Mouse (Mus musculus) embryonic facial prominence, embryonic 15.5 days (tissue): Measurements from ENCODE around the gene Trpc3. TPM values are rescaled to one million over a fixed set of nuclear protein-coding genes. Genes with fewer than 3 reads are reported as not detected.
A peak's percentile ranks its signal among the peaks of the same experiment; 100 is the strongest.
"Not testable (repeated sequence)": the region's sequence is repeated elsewhere in the genome, so short reads cannot be mapped to it uniquely, and the experiment has no call there.

Experiments used
- ATAC-seq: fragments of 200-750 bp; cut with Nextera tagmentation; 2 replicates; pipeline ENCODE4 v1.8.0; 2017; ENCODE audit warnings: low read depth, moderate TSS enrichment; ENCODE audit not compliant: insufficient number of reproducible peaks, low FRiP score, low TSS enrichment
- H3K27ac ChIP-seq: fragments of 300-500 bp; sonication (generic); replicated peaks from 2 replicates; pipeline ENCODE4 v1.5.1; 2015; ENCODE audit warnings: mild to moderate bottlenecking, inconsistent platforms
- H3K27me3 ChIP-seq: fragments of 300-500 bp; sonication (generic); 2 replicates; pipeline ENCODE4 v1.6.1; 2015; ENCODE audit warnings: inconsistent platforms
- H3K36me3 ChIP-seq: fragments of 300-500 bp; sonication (generic); 2 replicates; pipeline ENCODE4 v1.6.1; 2015; ENCODE audit warnings: mild to moderate bottlenecking, inconsistent platforms
- H3K4me1 ChIP-seq: fragments of 300-500 bp; sonication (generic); 2 replicates; pipeline ENCODE4 v1.6.1; 2015; ENCODE audit warnings: inconsistent platforms
- H3K4me2 ChIP-seq: fragments of 300-500 bp; sonication (generic); replicated peaks from 2 replicates; pipeline ENCODE4 v1.6.1; 2015; ENCODE audit warnings: mild to moderate bottlenecking, inconsistent platforms
- H3K4me3 ChIP-seq: fragments of 300-500 bp; sonication (generic); replicated peaks from 2 replicates; pipeline ENCODE4 v1.5.1; 2015; ENCODE audit warnings: mild to moderate bottlenecking, inconsistent platforms
- H3K9ac ChIP-seq: fragments of 300-500 bp; sonication (generic); 2 replicates; pipeline ENCODE4 v1.6.1; 2015; ENCODE audit warnings: inconsistent platforms
- H3K9me3 ChIP-seq: fragments of 300-500 bp; sonication (generic); replicated peaks from 2 replicates; pipeline ENCODE4 v1.6.1; 2016; ENCODE audit warnings: inconsistent platforms
- WGBS: fragments of 180-500 bp; shearing (Covaris S2); methylation state at CpG from one replicate; pipeline ENCODE4 v1.1.7; 2015; 5-methylcytosine and 5-hydroxymethylcytosine counted together
- polyA plus RNA-seq: library from polyadenylated mRNA; unstranded; fragments of >200 nt; fragmentation: Nextera tagmentation; extraction: Ambion mirVana; gene quantifications from 2 replicates; pipeline ENCODE4 v1.2.1, GENCODE M21; 2015

Gene Trpc3
- 3.3 and 3.7 TPM in 2 replicates for polyA plus RNA-seq

- H3K36me3 ChIP-seq: no peaks in the 10 kb centered on the region
- H3K27me3 ChIP-seq: peaks cover 17% of the 10 kb centered on the region; the same call in 1 of the 2 replicates
- peak within 1 kb of the TSS; percentile 56 for H3K4me3 ChIP-seq
- H3K9me3 ChIP-seq: no peaks in the 10 kb centered on the region
- under 1% methylated on average over 88 of the region's 91 CpGs for WGBS
- H3K9ac ChIP-seq: peak within 1 kb of the TSS; percentile 26
- 0 out of 2 replicates have a peak within 1 kb of the TSS, but pooled peaks have one; percentile 22 for H3K27ac ChIP-seq
- H3K4me1 ChIP-seq: peaks cover 16% of the 10 kb centered on the region
- peak within 1 kb of the TSS; percentile 78 for H3K4me2 ChIP-seq
- ATAC-seq: peak; percentile 81
These were observed at the start of gene Trpc3 for GRCm38 (mm10) chr3:36689392-36690291. Gene Trpc3, minus strand, starts transcription at chr3:36690167.

- no peak overlapping the region for H3K4me3 ChIP-seq
- H3K4me1 ChIP-seq: no peaks in the 10 kb centered on the region
- no peak for ATAC-seq
- no peaks in the 10 kb centered on the region for H3K36me3 ChIP-seq
- no peak overlapping the region for H3K27ac ChIP-seq
- H3K9ac ChIP-seq: no peak overlapping the region
- no peaks in the 10 kb centered on the region for H3K27me3 ChIP-seq
- H3K4me2 ChIP-seq: no peak overlapping the region
- no peaks in the 10 kb centered on the region for H3K9me3 ChIP-seq
- 81% methylated on average over 4 of the region's 4 CpGs for WGBS
These were observed 48.1 kb upstream of the Trpc3 start for GRCm38 (mm10) chr3:36738071-36738470.

GRCm38 (mm10) chr3:36733075-36733474, 43.1 kb upstream of the Trpc3 start:
- Histone ChIP-seq H3K9me3 (no peaks in the 10 kb centered on the region), H3K4me3 (no peak overlapping the region), H3K27ac (no peak overlapping the region), H3K36me3 (no peaks in the 10 kb centered on the region), H3K27me3 (no peaks in the 10 kb centered on the region), H3K4me2 (no peak overlapping the region), H3K9ac (no peak overlapping the region), H3K4me1 (no peaks in the 10 kb centered on the region)
- 91% methylated on average over 4 of the region's 4 CpGs for WGBS
- no peak for ATAC-seq

- WGBS: 72% methylated on average over 8 of the region's 8 CpGs
- no peaks in the 10 kb centered on the region for H3K36me3 ChIP-seq
- ATAC-seq: no peak
These were observed 36.6 kb upstream of the Trpc3 start for GRCm38 (mm10) chr3:36726545-36726944.

GRCm38 (mm10) chr3:36721850-36722249, 31.9 kb upstream of the Trpc3 start:
- 49% methylated on average over 3 of the region's 3 CpGs for WGBS
- Histone ChIP-seq H3K4me3 (no peak overlapping the region), H3K4me1 (no peaks in the 10 kb centered on the region), H3K36me3 (no peaks in the 10 kb centered on the region), H3K4me2 (no peak overlapping the region), H3K27ac (no peak overlapping the region), H3K9me3 (no peaks in the 10 kb centered on the region), H3K9ac (no peak overlapping the region), H3K27me3 (no peaks in the 10 kb centered on the region)
- no peak for ATAC-seq

More at GRCm38 (mm10) chr3:36726545-36726944, 36.6 kb upstream of the Trpc3 start:
- H3K27ac ChIP-seq: no peak overlapping the region
- no peak overlapping the region for H3K4me2 ChIP-seq
- no peaks in the 10 kb centered on the region for H3K27me3 ChIP-seq
- H3K4me3 ChIP-seq: no peak overlapping the region
- no peaks in the 10 kb centered on the region for H3K9me3 ChIP-seq
- no peak overlapping the region for H3K9ac ChIP-seq
- no peaks in the 10 kb centered on the region for H3K4me1 ChIP-seq

GRCm38 (mm10) chr3:36709521-36709920, 19.6 kb upstream of the Trpc3 start:
- Histone ChIP-seq H3K4me1 (no peaks in the 10 kb centered on the region), H3K27ac (no peak overlapping the region), H3K4me3 (no peak overlapping the region), H3K36me3 (no peaks in the 10 kb centered on the region), H3K4me2 (no peak overlapping the region), H3K9me3 (no peaks in the 10 kb centered on the region), H3K27me3 (no peaks in the 10 kb centered on the region), H3K9ac (no peak overlapping the region)
- no peak for ATAC-seq
- 72% methylated on average over 3 of the region's 3 CpGs for WGBS

GRCm38 (mm10) chr3:36690292-36690650, 304 bp upstream of the Trpc3 start:
- Histone ChIP-seq H3K36me3 (no peaks in the 10 kb centered on the region), H3K4me1 (peaks cover 16% of the 10 kb centered on the region), H3K4me3 (peak overlapping the region; percentile 56), H3K27me3 (peaks cover 17% of the 10 kb centered on the region; the same call in 1 of the 2 replicates), H3K9me3 (no peaks in the 10 kb centered on the region), H3K9ac (0 out of 2 replicates have a peak overlapping the region, but pooled peaks have one; percentile 26), H3K27ac (no peak overlapping the region), H3K4me2 (peak overlapping the region; percentile 78)
- WGBS: 10% methylated on average over 7 of the region's 7 CpGs
- no peak for ATAC-seq

- peak overlapping the region; percentile 56 for H3K4me3 ChIP-seq
- H3K36me3 ChIP-seq: no peaks in the 10 kb centered on the region
- peaks cover 16% of the 10 kb centered on the region for H3K4me1 ChIP-seq
- 4% methylated on average over 21 of the region's 21 CpGs for WGBS
- peak overlapping the region; percentile 78 for H3K4me2 ChIP-seq
- H3K27ac ChIP-seq: no peak overlapping the region
- peaks cover 17% of the 10 kb centered on the region; the same call in 1 of the 2 replicates for H3K27me3 ChIP-seq
- no peaks in the 10 kb centered on the region for H3K9me3 ChIP-seq
- peak; percentile 51; the same call in 1 of the 2 replicates for ATAC-seq
- no peak overlapping the region for H3K9ac ChIP-seq
These were observed 1.1 kb downstream of the Trpc3 start for GRCm38 (mm10) chr3:36688874-36689273.

- 44% methylated on average over 1 of the region's 1 CpGs for WGBS
These were observed 14.1 kb downstream of the Trpc3 start for GRCm38 (mm10) chr3:36675822-36676221.

GRCm38 (mm10) chr3:36667814-36668213, 22.2 kb downstream of the Trpc3 start:
- Histone ChIP-seq H3K4me3 (no peak overlapping the region), H3K9ac (no peak overlapping the region), H3K27me3 (no peaks in the 10 kb centered on the region), H3K9me3 (no peaks in the 10 kb centered on the region), H3K4me2 (no peak overlapping the region), H3K36me3 (no peaks in the 10 kb centered on the region), H3K27ac (no peak overlapping the region), H3K4me1 (no peaks in the 10 kb centered on the region)
- 83% methylated on average over 6 of the region's 6 CpGs for WGBS
- ATAC-seq: no peak

More at GRCm38 (mm10) chr3:36675822-36676221, 14.1 kb downstream of the Trpc3 start:
- H3K4me3 ChIP-seq: no peak overlapping the region
- no peaks in the 10 kb centered on the region for H3K27me3 ChIP-seq
- no peak for ATAC-seq
- no peak overlapping the region for H3K27ac ChIP-seq
- H3K4me2 ChIP-seq: no peak overlapping the region
- no peaks in the 10 kb centered on the region for H3K4me1 ChIP-seq
- no peaks in the 10 kb centered on the region for H3K36me3 ChIP-seq
- H3K9me3 ChIP-seq: no peaks in the 10 kb centered on the region
- H3K9ac ChIP-seq: no peak overlapping the region

GRCm38 (mm10) chr3:36645245-36645559, 44.8 kb downstream of the Trpc3 start:
- not testable (repeated sequence) for H3K27ac ChIP-seq, H3K27me3 ChIP-seq, H3K4me2 ChIP-seq, ATAC-seq, H3K9me3 ChIP-seq, H3K4me1 ChIP-seq, H3K4me3 ChIP-seq, H3K9ac ChIP-seq, H3K36me3 ChIP-seq
